Mouse (Mus musculus): ENCODE measurements around the gene Ntng1. TPM values are rescaled to one million over a fixed set of nuclear protein-coding genes. Genes with fewer than 3 reads are reported as not detected.

The Ntng1 gene
- polyA plus RNA-seq, 1 experiment from 2014 or later = 2.7 TPM

DNA sequence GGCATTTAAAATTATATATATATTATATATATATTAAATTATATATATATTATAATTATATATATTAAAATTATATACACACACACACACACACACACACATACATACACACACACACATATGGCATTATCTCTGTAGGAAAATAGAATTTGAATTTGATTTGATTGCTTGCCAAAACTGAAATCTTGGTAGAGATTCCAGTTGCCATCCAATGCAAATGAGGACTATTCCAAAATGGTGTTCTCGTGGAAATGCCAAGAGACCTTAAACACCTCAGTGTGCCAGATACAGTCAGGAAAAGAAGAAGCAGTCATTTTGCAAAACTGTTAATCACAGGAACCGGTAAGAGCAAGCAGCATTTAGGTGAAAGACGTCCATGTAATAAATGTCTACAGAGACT lies 51.3 kb downstream of the Ntng1 start:
- no peak overlapping the region for H3K4me3 ChIP-seq (ENCODE audit: low read depth, low read length)
- H3K27me3 ChIP-seq (ENCODE audit: control insufficient read depth, insufficient read depth, low read length) = no peaks in the 10 kb centered on the region
- no peak for DNase-seq (ENCODE audit: low spot score)
- no peak overlapping the region for H3K27ac ChIP-seq (replicated peaks; ENCODE audit: low read depth, low read length)
- ATAC-seq (replicated peaks; ENCODE audit: insufficient number of reproducible peaks, low FRiP score, low TSS enrichment, low read depth) = no peak
- no peaks in the 10 kb centered on the region for H3K4me1 ChIP-seq (ENCODE audit: control insufficient read depth, insufficient read depth, low read length)
- no peaks in the 10 kb centered on the region for H3K9me3 ChIP-seq (replicated peaks; ENCODE audit: control insufficient read depth, low read length)
- H3K9ac ChIP-seq (replicated peaks; ENCODE audit: low read length) = no peak overlapping the region
- WGBS = 92% methylated on average over 3 of the region's 3 CpGs
- no peak overlapping the region for H3K4me2 ChIP-seq (ENCODE audit: low read depth, low read length)
- no peaks in the 10 kb centered on the region for H3K36me3 ChIP-seq (replicated peaks; ENCODE audit: control insufficient read depth, insufficient read depth, low read depth, low read length)

DNA sequence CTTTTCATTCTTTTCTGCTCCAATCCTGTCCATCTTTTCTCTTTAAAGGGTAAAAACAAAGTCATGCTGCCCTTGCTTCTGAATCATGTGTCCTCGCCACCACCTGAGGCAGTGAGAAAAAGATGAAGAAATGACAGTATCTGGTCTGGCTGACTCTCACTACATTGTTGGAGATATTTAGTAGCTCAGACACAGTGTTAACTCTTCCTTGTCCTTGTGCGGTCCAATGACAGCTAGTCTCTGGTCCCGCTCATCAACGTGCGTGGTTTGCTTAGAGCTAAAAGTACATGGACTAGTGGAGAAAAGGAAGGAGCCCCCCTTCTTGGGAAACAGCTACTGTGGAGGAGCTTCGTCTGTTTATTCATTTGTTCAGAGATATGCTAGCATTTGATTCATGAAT lies 56.6 kb downstream of the Ntng1 start:
- Histone ChIP-seq H3K27me3 (ENCODE audit: control insufficient read depth, insufficient read depth, low read length) (no peaks in the 10 kb centered on the region), H3K36me3 (replicated peaks; ENCODE audit: control insufficient read depth, insufficient read depth, low read depth, low read length) (no peaks in the 10 kb centered on the region), H3K9ac (replicated peaks; ENCODE audit: low read length) (no peak overlapping the region), H3K4me2 (ENCODE audit: low read depth, low read length) (no peak overlapping the region), H3K27ac (replicated peaks; ENCODE audit: low read depth, low read length) (no peak overlapping the region), H3K4me1 (ENCODE audit: control insufficient read depth, insufficient read depth, low read length) (no peaks in the 10 kb centered on the region), H3K4me3 (ENCODE audit: low read depth, low read length) (no peak overlapping the region), H3K9me3 (replicated peaks; ENCODE audit: control insufficient read depth, low read length) (no peaks in the 10 kb centered on the region)
- 90% methylated on average over 6 of the region's 6 CpGs for WGBS
- ATAC-seq (replicated peaks; ENCODE audit: insufficient number of reproducible peaks, low FRiP score, low TSS enrichment, low read depth) = no peak
- no peak for DNase-seq (ENCODE audit: low spot score)

DNA sequence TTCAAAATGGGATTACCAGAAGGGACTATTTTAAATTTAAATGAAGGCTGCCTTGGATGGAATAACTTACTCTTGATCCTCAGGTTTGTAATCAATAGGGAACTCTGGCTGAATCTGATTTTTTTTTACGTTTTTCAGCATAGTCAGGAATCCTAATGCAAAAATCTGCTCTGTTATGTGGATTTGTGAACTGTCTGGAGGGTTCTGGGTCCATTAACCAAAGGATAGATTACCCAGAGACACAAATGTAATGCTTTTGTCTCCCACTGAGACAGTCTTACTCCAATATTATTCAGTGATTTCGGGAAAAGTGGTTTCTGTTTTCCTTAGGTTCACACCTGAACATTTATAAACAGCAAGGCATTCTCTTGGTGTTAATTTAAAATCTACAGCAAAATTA lies 58.5 kb downstream of the Ntng1 start:
- Histone ChIP-seq H3K4me1 (ENCODE audit: control insufficient read depth, insufficient read depth, low read length) (no peaks in the 10 kb centered on the region), H3K27ac (replicated peaks; ENCODE audit: low read depth, low read length) (no peak overlapping the region), H3K4me3 (ENCODE audit: low read depth, low read length) (no peak overlapping the region), H3K9ac (replicated peaks; ENCODE audit: low read length) (no peak overlapping the region), H3K9me3 (replicated peaks; ENCODE audit: control insufficient read depth, low read length) (no peaks in the 10 kb centered on the region), H3K4me2 (ENCODE audit: low read depth, low read length) (no peak overlapping the region), H3K27me3 (ENCODE audit: control insufficient read depth, insufficient read depth, low read length) (no peaks in the 10 kb centered on the region), H3K36me3 (replicated peaks; ENCODE audit: control insufficient read depth, insufficient read depth, low read depth, low read length) (no peaks in the 10 kb centered on the region)
- DNase-seq (ENCODE audit: low spot score) (no peak), ATAC-seq (replicated peaks; ENCODE audit: insufficient number of reproducible peaks, low FRiP score, low TSS enrichment, low read depth) (no peak)
- 58% methylated on average over 2 of the region's 2 CpGs for whole genome bisulfite sequencing

DNA sequence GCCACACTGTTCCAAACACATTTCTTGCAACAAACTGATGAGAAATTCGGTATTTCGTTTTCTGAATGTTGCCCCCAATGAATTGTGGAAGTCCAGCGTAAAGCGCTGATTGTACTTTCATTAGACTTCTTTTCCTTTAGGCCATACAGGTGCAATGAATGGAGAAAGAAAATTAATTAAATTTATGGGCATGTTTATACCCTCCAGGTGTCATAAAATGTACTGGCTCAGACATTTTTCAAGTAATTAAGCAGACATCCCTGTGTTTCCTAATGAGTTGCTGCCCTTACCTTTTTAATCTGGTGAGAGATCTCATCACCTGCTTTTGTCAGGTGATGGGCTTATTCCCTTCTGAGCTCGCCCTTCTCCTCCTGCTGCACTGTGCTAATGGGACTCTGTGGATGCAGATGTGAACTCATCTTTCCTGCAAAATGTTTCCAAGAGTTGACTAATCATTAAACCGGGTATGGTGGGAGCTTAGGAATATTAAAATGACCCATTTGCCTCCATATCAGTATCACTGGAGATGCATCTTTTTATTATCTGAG lies 79.0 kb downstream of the Ntng1 start:
- Histone ChIP-seq H3K27ac (replicated peaks; ENCODE audit: low read depth, low read length) (no peak overlapping the region), H3K4me1 (ENCODE audit: control insufficient read depth, insufficient read depth, low read length) (no peaks in the 10 kb centered on the region), H3K9ac (replicated peaks; ENCODE audit: low read length) (no peak overlapping the region), H3K36me3 (replicated peaks; ENCODE audit: control insufficient read depth, insufficient read depth, low read depth, low read length) (no peaks in the 10 kb centered on the region), H3K4me2 (ENCODE audit: low read depth, low read length) (no peak overlapping the region), H3K27me3 (ENCODE audit: control insufficient read depth, insufficient read depth, low read length) (no peaks in the 10 kb centered on the region), H3K9me3 (replicated peaks; ENCODE audit: control insufficient read depth, low read length) (no peaks in the 10 kb centered on the region), H3K4me3 (ENCODE audit: low read depth, low read length) (no peak overlapping the region)
- no peak for DNase-seq (ENCODE audit: low spot score)
- no peak for ATAC-seq (replicated peaks; ENCODE audit: insufficient number of reproducible peaks, low FRiP score, low TSS enrichment, low read depth)
- WGBS = 87% methylated on average over 6 of the region's 6 CpGs

GRCm38 (mm10) chr3:110055915-110056314 lies 87.9 kb downstream of the Ntng1 start:
- Histone ChIP-seq H3K36me3 (replicated peaks; ENCODE audit: control insufficient read depth, insufficient read depth, low read depth, low read length) (no peaks in the 10 kb centered on the region), H3K4me2 (ENCODE audit: low read depth, low read length) (no peak overlapping the region), H3K27ac (replicated peaks; ENCODE audit: low read depth, low read length) (no peak overlapping the region), H3K4me3 (ENCODE audit: low read depth, low read length) (no peak overlapping the region), H3K9me3 (replicated peaks; ENCODE audit: control insufficient read depth, low read length) (no peaks in the 10 kb centered on the region), H3K27me3 (ENCODE audit: control insufficient read depth, insufficient read depth, low read length) (no peaks in the 10 kb centered on the region), H3K9ac (replicated peaks; ENCODE audit: low read length) (no peak overlapping the region), H3K4me1 (ENCODE audit: control insufficient read depth, insufficient read depth, low read length) (no peaks in the 10 kb centered on the region)
- WGBS = 70% methylated on average over 6 of the region's 6 CpGs
- no peak for ATAC-seq (replicated peaks; ENCODE audit: insufficient number of reproducible peaks, low FRiP score, low TSS enrichment, low read depth)
- DNase-seq (ENCODE audit: low spot score) = no peak

DNA sequence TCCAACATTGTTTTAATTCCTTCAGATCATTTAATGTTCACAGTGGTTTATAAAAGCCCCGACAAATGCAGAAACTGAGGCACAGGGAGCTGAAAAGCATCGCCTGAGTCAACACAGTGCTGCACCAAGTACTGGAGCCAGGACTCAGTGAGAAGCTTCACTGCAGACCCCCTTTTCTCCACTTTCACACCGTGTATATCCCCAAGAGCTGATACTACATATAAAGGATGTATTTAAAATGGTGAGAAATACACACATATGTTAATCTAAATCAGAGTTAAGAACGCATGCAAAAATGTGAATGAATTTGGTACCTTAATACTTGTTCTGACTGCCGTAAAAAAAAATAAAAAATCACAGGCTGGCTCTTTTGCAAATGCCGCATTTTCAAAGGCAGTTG lies 88.4 kb downstream of the Ntng1 start:
- no peak for DNase-seq (ENCODE audit: low spot score)
- no peaks in the 10 kb centered on the region for H3K27me3 ChIP-seq (ENCODE audit: control insufficient read depth, insufficient read depth, low read length)
- WGBS = 88% methylated on average over 6 of the region's 6 CpGs
- no peaks in the 10 kb centered on the region for H3K4me1 ChIP-seq (ENCODE audit: control insufficient read depth, insufficient read depth, low read length)
- H3K4me2 ChIP-seq (ENCODE audit: low read depth, low read length) = no peak overlapping the region
- no peak overlapping the region for H3K9ac ChIP-seq (replicated peaks; ENCODE audit: low read length)
- H3K9me3 ChIP-seq (replicated peaks; ENCODE audit: control insufficient read depth, low read length) = no peaks in the 10 kb centered on the region
- no peak for ATAC-seq (replicated peaks; ENCODE audit: insufficient number of reproducible peaks, low FRiP score, low TSS enrichment, low read depth)
- no peak overlapping the region for H3K4me3 ChIP-seq (ENCODE audit: low read depth, low read length)
- no peak overlapping the region for H3K27ac ChIP-seq (replicated peaks; ENCODE audit: low read depth, low read length)
- H3K36me3 ChIP-seq (replicated peaks; ENCODE audit: control insufficient read depth, insufficient read depth, low read depth, low read length) = no peaks in the 10 kb centered on the region

DNA sequence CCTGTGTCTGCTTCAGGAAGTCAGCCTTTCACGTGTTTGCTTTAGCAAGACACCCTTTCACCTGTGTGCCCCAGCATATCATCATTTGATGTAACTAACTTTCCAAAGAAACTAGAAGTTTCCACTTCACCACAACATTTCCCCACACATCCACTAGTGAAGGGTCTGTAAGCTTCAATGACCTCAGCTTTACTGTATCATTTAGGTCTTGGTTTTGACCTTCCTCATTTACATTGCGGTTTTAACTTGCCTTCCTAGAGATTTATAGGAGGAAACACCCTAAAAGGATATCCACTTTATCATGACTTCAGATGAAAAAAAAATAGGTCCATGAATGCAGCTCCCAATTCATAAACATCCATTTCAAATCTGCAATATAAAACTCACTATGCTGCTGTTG lies 89.7 kb downstream of the Ntng1 start:
- DNase-seq (ENCODE audit: low spot score) (no peak), ATAC-seq (replicated peaks; ENCODE audit: insufficient number of reproducible peaks, low FRiP score, low TSS enrichment, low read depth) (no peak)
- Histone ChIP-seq H3K27ac (replicated peaks; ENCODE audit: low read depth, low read length) (no peak overlapping the region), H3K36me3 (replicated peaks; ENCODE audit: control insufficient read depth, insufficient read depth, low read depth, low read length) (no peaks in the 10 kb centered on the region), H3K4me2 (ENCODE audit: low read depth, low read length) (no peak overlapping the region), H3K27me3 (ENCODE audit: control insufficient read depth, insufficient read depth, low read length) (no peaks in the 10 kb centered on the region), H3K9me3 (replicated peaks; ENCODE audit: control insufficient read depth, low read length) (no peaks in the 10 kb centered on the region), H3K9ac (replicated peaks; ENCODE audit: low read length) (no peak overlapping the region), H3K4me3 (ENCODE audit: low read depth, low read length) (no peak overlapping the region), H3K4me1 (ENCODE audit: control insufficient read depth, insufficient read depth, low read length) (no peaks in the 10 kb centered on the region)
- WGBS = 87% methylated on average over 2 of the region's 2 CpGs

GRCm38 (mm10) chr3:110048152-110048551 lies 95.7 kb downstream of the Ntng1 start:
- no peaks in the 10 kb centered on the region for H3K9me3 ChIP-seq (replicated peaks; ENCODE audit: control insufficient read depth, low read length)
- no peaks in the 10 kb centered on the region for H3K36me3 ChIP-seq (replicated peaks; ENCODE audit: control insufficient read depth, insufficient read depth, low read depth, low read length)
- no peak overlapping the region for H3K9ac ChIP-seq (replicated peaks; ENCODE audit: low read length)
- H3K4me1 ChIP-seq (ENCODE audit: control insufficient read depth, insufficient read depth, low read length) = no peaks in the 10 kb centered on the region
- H3K27ac ChIP-seq (replicated peaks; ENCODE audit: low read depth, low read length) = no peak overlapping the region
- no peak overlapping the region for H3K4me3 ChIP-seq (ENCODE audit: low read depth, low read length)
- ATAC-seq (replicated peaks; ENCODE audit: insufficient number of reproducible peaks, low FRiP score, low TSS enrichment, low read depth) (0 out of 2 replicates have a peak, but pooled peaks have one; percentile 44), DNase-seq (ENCODE audit: low spot score) (peak; percentile 87)
- no peaks in the 10 kb centered on the region for H3K27me3 ChIP-seq (ENCODE audit: control insufficient read depth, insufficient read depth, low read length)
- H3K4me2 ChIP-seq (ENCODE audit: low read depth, low read length) = no peak overlapping the region
- whole genome bisulfite sequencing = 32% methylated on average over 6 of the region's 6 CpGs
